In genomic region chr1:161035281-161035785, GRCm38 (mm10) we compare ENCODE assay signal across 8 mouse cellular contexts. TPM values are rescaled to one million over a fixed set of nuclear protein-coding genes. Genes with fewer than 3 reads are reported as not detected.
DNase-seq lines count a peak whose midpoint lies in the region; ATAC-seq and TF ChIP-seq lines count a peak whose summit lies in the region.

No protein-coding gene starts in this region.

- no peak for DNase-seq in heart, adult 9 months (ENCODE audit: low spot score in 2 of 2)
- peak; percentile 45 for DNase-seq in heart, postnatal 0 days (ENCODE audit: low spot score)
- peak in 2 of 3 experiments; percentile 56 to 69 for DNase-seq in liver, embryonic 14.5 days (ENCODE audit: low read depth in 3 of 3, low spot score in 3 of 3)
- no peak for DNase-seq in gastrocnemius, adult 8-10 months (ENCODE audit: low spot score in 2 of 2)

- H3K9me3 ChIP-seq in heart, embryonic 12.5 days (replicated peaks), result no peaks in the 10 kb centered on the region
- no peaks in the 10 kb centered on the region for H3K9me3 ChIP-seq in heart, postnatal 0 days (replicated peaks; ENCODE audit: control insufficient read depth, low read length)
- no peaks in the 10 kb centered on the region for H3K9me3 ChIP-seq in liver, embryonic 14.5 days (ENCODE audit: control insufficient read depth, low read length)

- no peak for TF ChIP-seq POLR2A in bone marrow, adult 2 months (IDR thresholded peaks at IDR 0.05; ENCODE audit: borderline replicate concordance, control insufficient read depth, low read depth, low read length)

- under 1% methylated on average over 14 of the region's 14 CpGs for WGBS in heart, embryonic 12.5 days
- WGBS in bone marrow, adult 2 months, result under 1% methylated on average over 14 of the region's 14 CpGs
- 0% methylated on average over 14 of the region's 14 CpGs for WGBS in heart, postnatal 0 days
- WGBS in liver, embryonic 14.5 days (ENCODE audit: insufficient replicate concordance), result under 1% methylated on average over 14 of the region's 14 CpGs

- H3K4me1 ChIP-seq in heart, embryonic 12.5 days (replicated peaks), result peaks cover 10% of the 10 kb centered on the region
- H3K4me1 ChIP-seq in bone marrow, adult 2 months (ENCODE audit: control insufficient read depth, insufficient read depth, low read length), result peaks cover 1% of the 10 kb centered on the region; the same call in 1 of the 2 replicates
- H3K4me1 ChIP-seq in heart, postnatal 0 days (ENCODE audit: control insufficient read depth, insufficient read depth), result peaks cover 14% of the 10 kb centered on the region
- H3K4me1 ChIP-seq in liver, embryonic 14.5 days (replicated peaks; ENCODE audit: control insufficient read depth in 2 of 2, insufficient read depth in 2 of 2, low read length in 1 of 2), result peaks cover 12 to 13% of the 10 kb centered on the region in 2 experiments

- no peak for TF ChIP-seq CTCF in bone marrow, adult 2 months (IDR thresholded peaks at IDR 0.05; ENCODE audit: control insufficient read depth, insufficient read depth, low read length)
- no peak for TF ChIP-seq CTCF in heart, postnatal 0 days (IDR thresholded peaks at IDR 0.05; ENCODE audit: low read depth)
- TF ChIP-seq CTCF in liver, embryonic 14.5 days (IDR thresholded peaks at IDR 0.05; ENCODE audit: low read depth), result no peak

- peak; percentile 42 for ATAC-seq in heart, embryonic 12.5 days (ENCODE audit: insufficient number of reproducible peaks, low FRiP score)
- ATAC-seq in CD4-positive, CD25-positive, alpha-beta regulatory T cell, adult 4 months, result peak; percentile 21
- peak; percentile 39 for ATAC-seq in heart, postnatal 0 days (ENCODE audit: insufficient read depth, low read depth)
- peak; percentile 36 for ATAC-seq in liver, embryonic 14.5 days (ENCODE audit: insufficient read depth)
- peak; percentile 9 for ATAC-seq in neutrophil, adult 5-6 weeks (ENCODE audit: extremely low read depth, insufficient number of reproducible peaks, low FRiP score, poor library complexity, severe bottlenecking)

- peak overlapping the region; percentile 84 for H3K4me2 ChIP-seq in heart, embryonic 12.5 days
- peak overlapping the region; percentile 81 for H3K4me2 ChIP-seq in heart, postnatal 0 days (ENCODE audit: low read depth, low read length)
- peak overlapping the region; percentile 85 for H3K4me2 ChIP-seq in liver, embryonic 14.5 days (ENCODE audit: low read depth)

- H3K36me3 ChIP-seq in heart, embryonic 12.5 days, result peaks cover 56% of the 10 kb centered on the region
- peaks cover 40% of the 10 kb centered on the region for H3K36me3 ChIP-seq in heart, postnatal 0 days (replicated peaks; ENCODE audit: control insufficient read depth, insufficient read depth, low read length)
- H3K36me3 ChIP-seq in liver, embryonic 14.5 days (replicated peaks; ENCODE audit: control insufficient read depth, insufficient read depth, low read depth), result peaks cover 39% of the 10 kb centered on the region

- H3K27me3 ChIP-seq in heart, embryonic 12.5 days (replicated peaks), result no peaks in the 10 kb centered on the region
- no peaks in the 10 kb centered on the region for H3K27me3 ChIP-seq in heart, postnatal 0 days (ENCODE audit: control insufficient read depth, insufficient read depth, low read length)
- no peaks in the 10 kb centered on the region for H3K27me3 ChIP-seq in liver, embryonic 14.5 days (ENCODE audit: control insufficient read depth, insufficient read depth, low read length)

- H3K9ac ChIP-seq in heart, embryonic 12.5 days, result peak overlapping the region; percentile 92
- H3K9ac ChIP-seq in heart, postnatal 0 days (replicated peaks; ENCODE audit: low read depth, low read length), result peak overlapping the region; percentile 84
- H3K9ac ChIP-seq in liver, embryonic 14.5 days (replicated peaks), result peak overlapping the region; percentile 95

- peak overlapping the region; percentile 77 for H3K4me3 ChIP-seq in heart, embryonic 12.5 days
- peak overlapping the region; percentile 92 for H3K4me3 ChIP-seq in bone marrow, adult 2 months (replicated peaks; ENCODE audit: control insufficient read depth, low read depth, low read length)
- H3K4me3 ChIP-seq in heart, postnatal 0 days (ENCODE audit: low read depth, low read length), result peak overlapping the region; percentile 83
- peak overlapping the region; percentile 84 to 89 for H3K4me3 ChIP-seq in liver, embryonic 14.5 days (ENCODE audit: insufficient read depth in 1 of 2, low read depth in 2 of 2, low read length in 2 of 2)

- peak overlapping the region; percentile 89 for H3K27ac ChIP-seq in heart, embryonic 12.5 days (ENCODE audit: poor library complexity, severe bottlenecking)
- H3K27ac ChIP-seq in bone marrow, adult 2 months (ENCODE audit: control insufficient read depth, insufficient read depth, low read depth, low read length, poor library complexity), result peak overlapping the region; percentile 70
- peak overlapping the region; percentile 94 for H3K27ac ChIP-seq in heart, postnatal 0 days (ENCODE audit: low read depth)
- H3K27ac ChIP-seq in liver, embryonic 14.5 days, result peak overlapping the region; percentile 98

- TF ChIP-seq EP300 in heart, postnatal 0 days (IDR thresholded peaks at IDR 0.05; ENCODE audit: low read depth), result peak; percentile 7; the same call in 1 of the 2 replicates
- TF ChIP-seq EP300 in liver, embryonic 14.5 days (IDR thresholded peaks at IDR 0.05; ENCODE audit: low read depth), result no peak

RNA-seq across cellular contexts. Expression of gene Zbtb37, which starts 0.7 kb away (rescaled TPM):
- 7.8 and 8.1 TPM in 2 replicates for polyA plus RNA-seq in heart, embryonic 12.5 days (2016; fragmentation: Nextera tagmentation; extraction: Ambion mirVana)
- 10 to 100 TPM in 1 of 2 experiments, 1 to 10 TPM in 1; 8.3 to 11.0 TPM for polyA plus RNA-seq in CD4-positive, CD25-positive, alpha-beta regulatory T cell, adult 4 months (2017; shearing (Covaris generic))
- 1.5 and 3.6 TPM in 2 replicates for polyA plus RNA-seq in bone marrow, adult 2 months (2011; ENCODE audit: insufficient read depth, insufficient read length, low replicate concordance, missing spikeins)
- total RNA-seq in heart, postnatal 0 days (2014; rRNA removed; ENCODE audit: low replicate concordance), result 3.1 and 5.6 TPM in 2 replicates
- 4.5 and 5.0 TPM in 2 replicates for polyA plus RNA-seq in heart, postnatal 0 days (2015; fragmentation: Nextera tagmentation; extraction: Ambion mirVana)
- 0.49 and 0.73 TPM in 2 replicates for polyA plus RNA-seq in liver, embryonic 14.5 days (2012; rRNA removed)
- polyA plus RNA-seq in liver, embryonic 14.5 days (2014; fragmentation: Nextera tagmentation; extraction: Ambion mirVana), result 1.8 TPM in 2 replicates
- total RNA-seq in neutrophil, adult 5-6 weeks (2017), result 31.7 and 32.7 TPM in 2 replicates
- total RNA-seq in gastrocnemius, adult 8-10 months (2022), result 10 to 100 TPM in 2 of 4 experiments, 1 to 10 TPM in 2; 6.5 to 15.4 (median 9.2) TPM

RNA-seq across cellular contexts. Expression of gene Dars2, which starts 35.1 kb away (rescaled TPM):
- polyA plus RNA-seq in heart, embryonic 12.5 days (2016; fragmentation: Nextera tagmentation; extraction: Ambion mirVana), result 35.2 and 38.4 TPM in 2 replicates
- 10 to 100 TPM; 11.3 to 25.7 TPM for polyA plus RNA-seq in CD4-positive, CD25-positive, alpha-beta regulatory T cell, adult 4 months (2017; shearing (Covaris generic))
- 4.7 and 15.1 TPM in 2 replicates for polyA plus RNA-seq in bone marrow, adult 2 months (2011; ENCODE audit: insufficient read depth, insufficient read length, low replicate concordance, missing spikeins)
- 16.3 and 18.6 TPM in 2 replicates for total RNA-seq in heart, postnatal 0 days (2014; rRNA removed; ENCODE audit: low replicate concordance)
- 17.4 and 19.8 TPM in 2 replicates for polyA plus RNA-seq in heart, postnatal 0 days (2015; fragmentation: Nextera tagmentation; extraction: Ambion mirVana)
- polyA plus RNA-seq in liver, embryonic 14.5 days (2012; rRNA removed), result 14.6 and 18.2 TPM in 2 replicates
- 37.2 and 37.7 TPM in 2 replicates for polyA plus RNA-seq in liver, embryonic 14.5 days (2014; fragmentation: Nextera tagmentation; extraction: Ambion mirVana)
- 10.2 and 11.5 TPM in 2 replicates for total RNA-seq in neutrophil, adult 5-6 weeks (2017)
- total RNA-seq in gastrocnemius, adult 8-10 months (2022), result 10 to 100 TPM; 12.0 to 19.4 (median 15.6) TPM

RNA-seq across cellular contexts. Expression of gene Cenpl, which starts 35.2 kb away (rescaled TPM):
- 17.0 and 17.8 TPM in 2 replicates for polyA plus RNA-seq in heart, embryonic 12.5 days (2016; fragmentation: Nextera tagmentation; extraction: Ambion mirVana)
- polyA plus RNA-seq in CD4-positive, CD25-positive, alpha-beta regulatory T cell, adult 4 months (2017; shearing (Covaris generic)), result 10 to 100 TPM; 17.1 to 18.1 TPM
- polyA plus RNA-seq in bone marrow, adult 2 months (2011; ENCODE audit: insufficient read depth, insufficient read length, low replicate concordance, missing spikeins), result 24.1 and 34.7 TPM in 2 replicates
- total RNA-seq in heart, postnatal 0 days (2014; rRNA removed; ENCODE audit: low replicate concordance), result 0.69 and 5.3 TPM in 2 replicates
- 6.9 and 7.3 TPM in 2 replicates for polyA plus RNA-seq in heart, postnatal 0 days (2015; fragmentation: Nextera tagmentation; extraction: Ambion mirVana)
- 8.7 and 14.5 TPM in 2 replicates for polyA plus RNA-seq in liver, embryonic 14.5 days (2012; rRNA removed)
- polyA plus RNA-seq in liver, embryonic 14.5 days (2014; fragmentation: Nextera tagmentation; extraction: Ambion mirVana), result 36.5 and 39.0 TPM in 2 replicates
- total RNA-seq in neutrophil, adult 5-6 weeks (2017), result 4.2 and 5.6 TPM in 2 replicates
- total RNA-seq in gastrocnemius, adult 8-10 months (2022), result under 1 TPM; 0.34 to 0.74 (median 0.41) TPM

RNA-seq across cellular contexts. Expression of gene Serpinc1, which starts 56.9 kb away (rescaled TPM):
- polyA plus RNA-seq in heart, embryonic 12.5 days (2016; fragmentation: Nextera tagmentation; extraction: Ambion mirVana), result 2.1 and 2.3 TPM in 2 replicates
- polyA plus RNA-seq in CD4-positive, CD25-positive, alpha-beta regulatory T cell, adult 4 months (2017; shearing (Covaris generic)), result 10 to 100 TPM; 15.0 to 16.9 TPM
- polyA plus RNA-seq in bone marrow, adult 2 months (2011; ENCODE audit: insufficient read depth, insufficient read length, low replicate concordance, missing spikeins), result 2.6 and 14.1 TPM in 2 replicates
- total RNA-seq in heart, postnatal 0 days (2014; rRNA removed; ENCODE audit: low replicate concordance), result 0.53 and 1.3 TPM in 2 replicates
- polyA plus RNA-seq in heart, postnatal 0 days (2015; fragmentation: Nextera tagmentation; extraction: Ambion mirVana), result 1.5 and 1.6 TPM in 2 replicates
- polyA plus RNA-seq in liver, embryonic 14.5 days (2012; rRNA removed), result 224 and 309 TPM in 2 replicates
- polyA plus RNA-seq in liver, embryonic 14.5 days (2014; fragmentation: Nextera tagmentation; extraction: Ambion mirVana), result 511 and 546 TPM in 2 replicates
- 2.8 and 4.7 TPM in 2 replicates for total RNA-seq in neutrophil, adult 5-6 weeks (2017)
- total RNA-seq in gastrocnemius, adult 8-10 months (2022), result 1 to 10 TPM in 1 of 4 experiments, under 1 TPM in 1, not detected in 2; 0.70 to 1.6 TPM

Comparison
In these comparisons a context has a peak if more than half of its experiments do, and no peak if none do; other contexts are left out.
1. DNase-seq: peak in heart, postnatal 0 days (single experiment) and liver, embryonic 14.5 days (2 of 3); none in heart, adult 9 months (0 of 2) and gastrocnemius, adult 8-10 months (0 of 2).
2. Peak in every context shown above with its lines, with median percentiles within 50 percentile points of each other: ATAC-seq, H3K27ac ChIP-seq, H3K4me2 ChIP-seq, H3K4me3 ChIP-seq and H3K9ac ChIP-seq.